Mouse (Mus musculus) lung, embryonic 14.5 days (tissue): ENCODE data around the gene Ilf2. TPM values are rescaled to one million over a fixed set of nuclear protein-coding genes. Genes with fewer than 3 reads are reported as not detected.

ENCODE experiments used
- ATAC-seq: fragments of 200-750 bp; cut with Nextera tagmentation; 2 replicates; pipeline ENCODE4 v1.8.0; 2017; ENCODE audit warnings: mild to moderate bottlenecking, moderate TSS enrichment, moderate library complexity; ENCODE audit not compliant: insufficient read depth
- DNase-seq: peaks from one replicate; pipeline ENCODE4 v3.0.0-alpha.2; 2015
- H3K27ac ChIP-seq: fragments of 300-500 bp; sonication (generic); 2 replicates; pipeline ENCODE4 v1.5.1; 2014; ENCODE audit warnings: low read depth, mild to moderate bottlenecking, moderate library complexity
- H3K27me3 ChIP-seq: fragments of 300-500 bp; sonication (generic); 2 replicates; pipeline ENCODE4 v1.6.1; 2014; ENCODE audit warnings: low read length, control low read depth; ENCODE audit not compliant: insufficient read depth
- H3K36me3 ChIP-seq: fragments of 300-500 bp; sonication (generic); 2 replicates; pipeline ENCODE4 v1.6.1; 2014; ENCODE audit warnings: control low read depth; ENCODE audit not compliant: insufficient read depth
- H3K4me1 ChIP-seq: fragments of 300-500 bp; sonication (generic); 2 replicates; pipeline ENCODE4 v1.6.1; 2014; ENCODE audit warnings: antibody characterized with exemption, control low read depth; ENCODE audit not compliant: insufficient read depth
- H3K4me2 ChIP-seq: fragments of 300-500 bp; sonication (generic); 2 replicates; pipeline ENCODE4 v1.6.1; 2014; ENCODE audit warnings: mild to moderate bottlenecking
- H3K4me3 ChIP-seq: fragments of 300-500 bp; sonication (generic); 2 replicates; pipeline ENCODE4 v1.5.1; 2014; ENCODE audit warnings: low read depth, low read length
- H3K9ac ChIP-seq: fragments of 300-500 bp; sonication (generic); 2 replicates; pipeline ENCODE4 v1.6.1; 2014
- H3K9me3 ChIP-seq: fragments of 300-500 bp; sonication (generic); 2 replicates; pipeline ENCODE4 v1.6.1; 2016; ENCODE audit warnings: low read depth, low read length, control low read depth
- CTCF ChIP-seq: IDR thresholded peaks from 2 replicates; pipeline ENCODE4 v1.5.1; 2016; ENCODE audit warnings: antibody characterized with exemption, low read depth
- whole genome bisulfite sequencing: fragments of 180-500 bp; shearing (Covaris S2); extraction: QIAGEN DNeasy Blood & Tissue Kit; methylation state at CpG from one replicate; pipeline ENCODE4 v1.1.7; 2014; 5-methylcytosine and 5-hydroxymethylcytosine counted together
- polyA plus RNA-seq: library from polyadenylated mRNA; unstranded; fragments of >200 nt; fragmentation: Nextera tagmentation; extraction: Ambion mirVana; gene quantifications from 2 replicates; pipeline ENCODE4 v1.2.1, GENCODE M21; 2014

Ilf2 gene
- polyA plus RNA-seq, 1 experiment from 2014 or later, result 240 TPM

DNA sequence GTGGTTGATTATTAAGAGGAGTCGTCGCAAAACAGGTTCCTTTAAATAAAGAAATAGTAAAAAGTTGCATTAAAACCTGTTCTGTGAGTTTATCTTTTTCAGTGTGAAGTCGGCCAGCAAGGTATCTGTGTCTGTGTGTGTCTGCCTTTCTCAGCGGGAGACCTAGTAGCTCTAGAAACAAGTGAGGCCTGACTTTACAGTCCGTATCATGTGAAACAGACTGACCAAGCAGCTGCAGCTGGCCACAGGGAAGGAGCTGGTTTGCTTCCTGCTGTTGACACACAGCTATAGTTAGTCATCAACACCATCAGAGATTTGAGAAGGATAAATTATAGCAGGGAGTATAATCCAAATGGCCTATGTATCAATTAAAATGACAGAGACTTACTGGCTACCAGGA, 55.8 kb downstream of the Ilf2 start:
- Histone ChIP-seq H3K27me3 (no peaks in the 10 kb centered on the region), H3K4me3 (no peak overlapping the region), H3K4me2 (no peak overlapping the region), H3K9me3 (no peaks in the 10 kb centered on the region), H3K9ac (no peak overlapping the region), H3K4me1 (no peaks in the 10 kb centered on the region), H3K27ac (no peak overlapping the region), H3K36me3 (no peaks in the 10 kb centered on the region)
- WGBS, result 52% methylated on average over 5 of the region's 5 CpGs
- TF ChIP-seq CTCF, result no peak
- DNase-seq, result no peak
- no peak for ATAC-seq

- ATAC-seq (no peak), DNase-seq (no peak)
- Histone ChIP-seq H3K4me2 (no peak overlapping the region), H3K9ac (no peak overlapping the region), H3K36me3 (no peaks in the 10 kb centered on the region), H3K9me3 (no peaks in the 10 kb centered on the region), H3K4me1 (no peaks in the 10 kb centered on the region), H3K27me3 (no peaks in the 10 kb centered on the region), H3K27ac (no peak overlapping the region), H3K4me3 (no peak overlapping the region)
- WGBS, result 74% methylated on average over 1 of the region's 1 CpGs
- TF ChIP-seq CTCF, result no peak
Observed at GRCm38 (mm10) chr3:90535446-90535845, 59.5 kb downstream of the Ilf2 start.

DNA sequence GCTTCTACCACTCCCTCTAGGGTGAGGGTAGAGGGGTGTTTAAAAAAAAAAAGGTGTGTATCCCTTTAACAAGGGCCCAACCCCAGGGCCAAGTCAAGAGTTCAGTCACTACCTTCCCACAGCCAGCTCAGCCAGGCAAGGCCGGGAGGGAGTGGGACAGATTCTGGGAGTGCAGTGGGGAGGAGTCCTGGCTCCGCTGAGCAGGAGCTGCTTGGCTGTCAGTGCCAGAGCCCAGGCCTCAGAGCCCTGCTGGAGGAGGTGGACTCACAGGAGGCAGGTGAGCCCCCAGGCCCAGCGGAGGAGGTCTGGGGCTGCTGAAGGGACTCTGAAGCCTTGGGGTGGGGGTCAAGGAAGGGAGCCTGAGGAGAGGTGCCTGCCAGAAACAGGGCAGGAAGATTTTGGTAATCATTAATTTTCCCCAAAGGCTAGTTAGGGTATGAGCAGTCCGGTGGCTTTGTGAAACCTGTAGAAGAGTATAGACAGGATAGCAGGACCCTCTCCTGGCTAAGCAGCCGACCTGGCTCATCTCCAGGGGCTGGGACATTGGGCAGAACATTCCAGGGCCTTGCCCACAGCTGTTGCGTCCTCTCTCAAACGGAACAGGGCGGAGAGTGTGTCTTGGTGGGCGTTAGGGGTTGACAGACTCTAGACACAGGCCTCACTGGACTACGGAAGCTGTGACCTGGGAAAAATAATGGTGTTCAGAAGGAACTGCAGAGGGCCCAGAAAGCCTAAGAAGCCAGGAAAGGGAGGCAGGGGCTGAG, 61.4 kb downstream of the Ilf2 start, which contains the start of gene S100a16:
Gene S100a16 (plus strand): TSS at position 114 of the 764 bp plus-strand sequence.
- H3K27me3 ChIP-seq, result no peaks in the 10 kb centered on the region
- no peak within 1 kb of the TSS for H3K9ac ChIP-seq
- H3K4me2 ChIP-seq, result peak within 1 kb of the TSS; percentile 45

GRCm38 (mm10) chr3:90537905-90538296, 62.0 kb downstream of the Ilf2 start:
- peak overlapping the region; percentile 3; the same call in 1 of the 2 replicates for H3K4me3 ChIP-seq
- no peaks in the 10 kb centered on the region for H3K4me1 ChIP-seq
- H3K9me3 ChIP-seq, result no peaks in the 10 kb centered on the region
- no peak for ATAC-seq
- H3K36me3 ChIP-seq, result no peaks in the 10 kb centered on the region
- H3K27me3 ChIP-seq, result no peaks in the 10 kb centered on the region
- TF ChIP-seq CTCF, result no peak
- no peak for DNase-seq
- no peak overlapping the region for H3K9ac ChIP-seq
- no peak overlapping the region for H3K27ac ChIP-seq
- 62% methylated on average over 5 of the region's 5 CpGs for WGBS
- peak overlapping the region; percentile 45 for H3K4me2 ChIP-seq

More for the DNA sequence above, 61.4 kb downstream of the Ilf2 start, which contains the start of gene S100a16:
- H3K36me3 ChIP-seq, result no peaks in the 10 kb centered on the region
- ATAC-seq (peak; percentile 77), DNase-seq (peak; percentile 54)
- H3K4me3 ChIP-seq, result peak within 1 kb of the TSS; percentile 3; the same call in 1 of the 2 replicates
- no peak within 1 kb of the TSS; the same call in 1 of the 2 replicates for H3K27ac ChIP-seq
- no peaks in the 10 kb centered on the region for H3K4me1 ChIP-seq
- TF ChIP-seq CTCF, result no peak
- no peaks in the 10 kb centered on the region for H3K9me3 ChIP-seq
- 34% methylated on average over 10 of the region's 10 CpGs for WGBS

Other genes with a start within 250 kb of the Ilf2 start
- 92.3 and 99.7 TPM in 2 replicates for gene Jtb, start 244.5 kb upstream of the Ilf2 start, polyA plus RNA-seq
- 5.4 and 6.5 TPM in 2 replicates for gene Creb3l4, start 232.6 kb upstream of the Ilf2 start, polyA plus RNA-seq
- gene Slc39a1, start 228.0 kb upstream of the Ilf2 start, polyA plus RNA-seq, result 85.2 and 85.3 TPM in 2 replicates
- 19.3 and 19.6 TPM in 2 replicates for gene Crtc2, start 222.0 kb upstream of the Ilf2 start, polyA plus RNA-seq
- gene Dennd4b, start 210.9 kb upstream of the Ilf2 start, polyA plus RNA-seq, result 4.4 and 6.1 TPM in 2 replicates
- gene Gatad2b, start 182.9 kb upstream of the Ilf2 start, polyA plus RNA-seq, result 14.6 and 15.8 TPM in 2 replicates
- 18.4 and 19.1 TPM in 2 replicates for gene Slc27a3, start 86.2 kb upstream of the Ilf2 start, polyA plus RNA-seq
- 38.5 and 40.5 TPM in 2 replicates for gene Ints3, start 42.5 kb upstream of the Ilf2 start, polyA plus RNA-seq
- 17.8 and 19.3 TPM in 2 replicates for gene Npr1, start 10.3 kb upstream of the Ilf2 start, polyA plus RNA-seq
- 68.0 and 74.7 TPM in 2 replicates for gene Snapin, start 14.9 kb downstream of the Ilf2 start, polyA plus RNA-seq
- 103 and 109 TPM in 2 replicates for gene Chtop, start 33.4 kb downstream of the Ilf2 start, polyA plus RNA-seq
- gene S100a1, start 38.3 kb downstream of the Ilf2 start, polyA plus RNA-seq, result 28.0 and 33.9 TPM in 2 replicates
- gene S100a13, start 38.3 kb downstream of the Ilf2 start, polyA plus RNA-seq, result 27.3 and 32.2 TPM in 2 replicates
- 1.2 and 1.6 TPM in 2 replicates for gene S100a14, start 50.7 kb downstream of the Ilf2 start, polyA plus RNA-seq
- 161 and 175 TPM in 2 replicates for gene S100a16, start 61.1 kb downstream of the Ilf2 start, polyA plus RNA-seq
- 0.12 and 0.49 TPM in 2 replicates for gene S100a3, start 84.5 kb downstream of the Ilf2 start, polyA plus RNA-seq
- not detected in 2 replicates for gene S100a2, start 114.1 kb downstream of the Ilf2 start, polyA plus RNA-seq
- gene Gm42674, start 125.8 kb downstream of the Ilf2 start, polyA plus RNA-seq, result not detected in 2 replicates
- gene S100a4, start 127.6 kb downstream of the Ilf2 start, polyA plus RNA-seq, result 3.1 and 3.7 TPM in 2 replicates
- not detected in 2 replicates for gene S100a5, start 132.4 kb downstream of the Ilf2 start, polyA plus RNA-seq
- 84.2 and 100 TPM in 2 replicates for gene S100a6, start 136.8 kb downstream of the Ilf2 start, polyA plus RNA-seq
- not detected in 2 replicates for gene S100a7a, start 177.9 kb downstream of the Ilf2 start, polyA plus RNA-seq
- gene S100a8, start 192.9 kb downstream of the Ilf2 start, polyA plus RNA-seq, result 5.6 and 32.5 TPM in 2 replicates
- gene S100a9, start 219.6 kb downstream of the Ilf2 start, polyA plus RNA-seq, result 1.9 and 14.0 TPM in 2 replicates